In genomic region chr15:12118432-12119128, GRCm38 (mm10) we compare ENCODE assay signal across 1 mouse cellular context.
A peak's percentile ranks its signal among the peaks of the same experiment; 100 is the strongest.
TF ChIP-seq lines count a peak whose summit lies in the region.

No protein-coding gene starts in this region.

TF ChIP-seq in MEL, 35 proteins besides CTCF, POLR2A, EP300 and RAD21 (continued from another document):
- TF ChIP-seq E2F4 (IDR thresholded peaks at IDR 0.05; ENCODE audit: borderline replicate concordance, low read depth, low read length): no peak
- TF ChIP-seq HCFC1 (IDR thresholded peaks at IDR 0.05; ENCODE audit: low read depth, low read length): peak; percentile 75; the same call in 1 of the 2 replicates
- no peak for TF ChIP-seq MEF2A (IDR thresholded peaks at IDR 0.05; ENCODE audit: extremely low read depth, insufficient replicate concordance, low read depth, low read length, poor library complexity, severe bottlenecking)
- 0 out of 2 replicates have a peak, but pooled peaks have one; percentile 28 for TF ChIP-seq ELF1 (IDR thresholded peaks at IDR 0.05; ENCODE audit: low read depth, low read length)
- no peak for TF ChIP-seq SMC3 (IDR thresholded peaks at IDR 0.05; ENCODE audit: low read depth, low read length)
